ENCODE assay signal across 9 mouse cellular contexts in the genomic region with DNA sequence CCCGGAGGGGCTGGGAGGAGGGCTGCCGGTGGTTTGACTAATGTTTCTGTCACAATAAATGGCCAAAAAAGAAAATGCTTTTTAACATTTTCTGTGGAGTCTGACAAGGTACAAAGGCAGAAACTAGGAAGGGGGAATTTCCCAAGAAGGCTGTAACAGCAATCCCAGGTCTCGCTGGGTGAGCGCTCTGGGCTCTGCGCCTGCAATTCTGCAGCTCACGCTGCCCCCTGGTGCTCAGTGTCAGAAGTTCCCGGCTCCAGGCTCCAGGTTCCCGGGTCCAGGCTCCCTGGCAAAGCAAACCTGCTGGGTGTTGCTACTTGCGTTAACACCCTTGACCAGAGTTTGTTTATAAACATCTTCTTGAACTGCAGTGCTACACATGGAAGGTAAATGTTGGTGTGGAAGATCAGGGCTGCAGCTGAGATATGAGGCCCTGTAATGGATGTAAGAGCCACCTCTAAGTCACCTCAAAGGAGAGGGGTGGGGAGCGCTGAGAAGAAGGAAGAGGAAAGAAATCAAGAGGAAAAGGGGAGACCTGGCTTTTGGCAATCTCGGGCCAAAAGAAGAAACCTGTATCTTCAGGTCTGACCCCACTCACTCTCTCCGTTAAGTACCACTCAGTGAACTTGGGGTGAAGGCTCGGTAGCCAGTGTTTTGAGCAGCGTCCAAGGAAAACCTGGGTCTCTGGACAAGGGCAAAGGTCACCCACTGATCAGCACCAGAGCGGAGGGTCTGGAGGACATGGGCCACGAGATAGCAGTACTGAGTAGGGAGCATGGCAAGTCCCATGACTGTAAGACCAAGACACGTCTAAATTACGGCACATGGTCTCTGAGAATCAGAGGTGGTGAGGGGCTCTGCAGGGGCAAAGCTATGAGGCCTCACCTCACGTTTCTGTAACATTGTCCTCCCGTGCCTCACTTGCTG.
DNase-seq lines count a peak whose midpoint lies in the region; ATAC-seq lines count a peak whose summit lies in the region.
"Had no signal": no experiment of that assay in that cellular context is flagged by ENCODE, and none has a peak within 500 bp of the region (broad histone marks: within the 10 kb centered on the region; RNA-seq: fewer than 3 reads in every experiment).

No protein-coding gene starts in this region.

- ATAC-seq in hindbrain, embryonic 16.5 days = peak; percentile 83
- ATAC-seq in activated CD4-positive, CD25-positive, alpha-beta regulatory T cell, adult 4 months = no peak

- H3K27ac ChIP-seq in hindbrain, embryonic 16.5 days (ENCODE audit: low read depth, low read length) = no peak overlapping the region
- H3K27ac ChIP-seq: macrophage had no signal

- no peaks in the 10 kb centered on the region for H3K9me3 ChIP-seq in hindbrain, embryonic 16.5 days (ENCODE audit: control insufficient read depth, low read length)

- H3K4me2 ChIP-seq in hindbrain, embryonic 16.5 days (ENCODE audit: low read length) = peak overlapping the region; percentile 26; the same call in 1 of the 2 replicates

- no peak overlapping the region for H3K9ac ChIP-seq in hindbrain, embryonic 16.5 days (ENCODE audit: low read depth, low read length)

- H3K36me3 ChIP-seq in hindbrain, embryonic 16.5 days (ENCODE audit: control insufficient read depth, insufficient read depth, low read length) = no peaks in the 10 kb centered on the region

- 47% methylated on average over 20 of the region's 20 CpGs for WGBS in hindbrain, embryonic 16.5 days

- peaks cover 8% of the 10 kb centered on the region for H3K27me3 ChIP-seq in hindbrain, embryonic 16.5 days (replicated peaks; ENCODE audit: control insufficient read depth, insufficient read depth, low read length)

- no peaks in the 10 kb centered on the region for H3K4me1 ChIP-seq in hindbrain, embryonic 16.5 days (ENCODE audit: control insufficient read depth, insufficient read depth, low read depth, low read length)

- no peak overlapping the region for H3K4me3 ChIP-seq in hindbrain, embryonic 16.5 days (ENCODE audit: low read length)

- peak; percentile 55 to 86 for DNase-seq in adrenal gland, adult (ENCODE audit: inconsistent age in 2 of 2, low spot score in 1 of 2)
- peak; percentile 77 to 86 for DNase-seq in cerebellum, postnatal 25 days
- DNase-seq in frontal cortex, postnatal 25 days (ENCODE audit: low spot score in 2 of 2) = peak; percentile 64 to 80
- DNase-seq in layer of hippocampus, postnatal 36 days = peak; percentile 76 to 77
- peak; percentile 72 to 82 for DNase-seq in lung, postnatal 4 days
- peak; percentile 79 to 87 for DNase-seq in right cerebral cortex, postnatal 10 days (ENCODE audit: low spot score in 2 of 2)
